Mouse (Mus musculus) heart, postnatal 4 days (tissue): ENCODE measurements at regions not wholly inside any gene's neighbourhood (a gene's known extent, or its start where the extent isn't known, plus 50 kb on each side); places are given as distances from the start of the nearest gene placed in this dataset.
"Not testable (repeated sequence)": the region's sequence is repeated elsewhere in the genome, so short reads cannot be mapped to it uniquely, and the experiment has no call there.

Experiments used
- DNase-seq: peaks from one replicate; pipeline ENCODE4 v3.0.0; 2021

DNA sequence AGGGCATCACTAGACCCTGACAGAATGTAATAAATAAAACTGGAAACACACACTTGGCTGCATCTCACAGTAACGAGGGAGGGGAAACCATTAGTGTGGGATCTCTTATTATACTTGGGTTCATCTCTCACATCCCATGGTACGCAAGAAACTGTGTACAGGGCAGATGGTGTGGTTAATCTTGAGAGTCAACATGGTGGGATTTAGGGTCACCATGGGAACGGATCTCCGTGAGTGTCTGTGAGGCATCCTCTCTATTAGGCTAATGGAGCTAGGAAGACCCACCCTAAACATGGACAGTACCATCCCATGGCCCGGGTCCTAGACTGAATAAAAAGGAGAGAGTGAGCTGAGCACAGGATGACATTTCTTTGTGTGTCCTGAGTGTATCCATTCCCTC is 130.1 kb upstream of the Dapk1 start:
- DNase-seq, result no peak

DNA sequence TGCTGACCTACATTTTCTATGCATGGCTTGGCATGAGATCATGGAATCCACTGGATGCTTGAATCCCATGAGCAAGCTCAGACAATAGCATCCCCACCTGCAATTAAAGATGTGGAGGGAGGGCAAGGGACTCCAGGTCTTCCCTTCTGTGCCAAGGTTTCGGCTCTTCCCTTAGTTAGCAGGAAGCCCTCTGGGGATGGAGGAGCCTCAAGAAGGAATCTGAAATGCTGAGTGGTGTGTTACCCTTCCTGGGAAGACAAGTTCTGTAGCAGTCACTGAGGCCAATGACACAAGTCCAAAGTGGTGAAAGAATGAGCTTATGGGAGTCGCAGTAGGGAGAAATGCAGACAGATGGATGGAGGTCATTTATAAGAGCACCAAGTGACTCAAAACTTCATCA is 125.4 kb upstream of the Dapk1 start:
- no peak for DNase-seq

DNA sequence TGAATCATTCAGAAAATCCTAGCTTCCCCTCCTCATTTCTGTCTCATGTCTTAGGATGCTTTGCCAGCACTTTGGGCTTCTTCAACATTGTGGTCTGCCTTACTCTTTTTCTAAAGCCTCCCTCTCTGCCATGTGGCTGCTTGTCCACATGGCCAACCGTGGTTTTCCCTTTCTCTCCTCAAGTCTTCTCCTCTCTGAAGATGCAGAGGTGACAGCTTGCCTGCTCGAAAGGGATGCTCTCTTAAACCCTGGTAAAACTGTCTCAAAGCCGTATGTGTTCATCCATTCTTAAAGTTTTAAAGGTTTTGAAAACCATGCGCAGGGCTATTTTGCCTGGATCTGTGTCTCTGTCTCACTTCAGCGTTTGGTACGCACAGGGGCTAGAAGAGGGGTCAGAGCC is 123.4 kb upstream of the Dapk1 start:
- no peak for DNase-seq

DNA sequence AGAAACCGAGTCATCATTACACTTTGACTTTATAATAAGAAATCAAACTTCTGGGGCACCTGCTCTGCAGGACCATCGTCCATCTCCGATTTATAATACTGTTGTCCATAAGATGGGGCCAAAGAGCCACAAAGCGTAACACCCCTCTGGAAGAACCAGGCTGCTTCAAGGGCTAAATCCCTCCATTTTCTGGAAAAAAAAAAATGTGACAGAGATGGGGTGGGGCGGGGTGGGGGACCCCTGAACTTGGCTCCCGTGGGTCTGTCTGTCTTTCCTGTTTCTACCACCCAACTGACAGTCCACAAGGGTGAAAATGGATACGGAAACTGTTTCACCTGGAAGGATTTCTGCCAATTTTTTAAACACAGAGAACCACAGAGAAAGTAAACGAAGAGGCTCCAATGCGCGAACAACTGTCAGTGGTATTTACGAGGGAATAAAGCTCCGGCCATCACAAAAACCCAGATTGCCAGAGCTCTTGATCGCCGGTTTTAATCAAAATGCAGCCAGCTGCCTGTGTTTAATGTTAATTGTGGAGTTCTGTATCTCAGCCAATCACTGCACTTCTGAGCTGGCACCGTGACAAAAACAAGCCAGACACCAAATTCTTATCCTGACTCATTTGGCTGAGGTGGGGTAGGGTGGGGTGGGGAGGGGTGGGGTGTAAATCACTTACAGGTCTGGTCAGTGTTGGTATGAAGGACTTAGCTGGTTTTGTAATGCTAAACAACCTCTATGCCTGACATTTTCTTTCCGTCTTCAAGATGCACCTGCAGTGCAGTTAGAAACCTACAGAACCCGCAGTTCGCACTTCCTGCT is 122.5 kb upstream of the Dapk1 start:
- peak; percentile 61 for DNase-seq

DNA sequence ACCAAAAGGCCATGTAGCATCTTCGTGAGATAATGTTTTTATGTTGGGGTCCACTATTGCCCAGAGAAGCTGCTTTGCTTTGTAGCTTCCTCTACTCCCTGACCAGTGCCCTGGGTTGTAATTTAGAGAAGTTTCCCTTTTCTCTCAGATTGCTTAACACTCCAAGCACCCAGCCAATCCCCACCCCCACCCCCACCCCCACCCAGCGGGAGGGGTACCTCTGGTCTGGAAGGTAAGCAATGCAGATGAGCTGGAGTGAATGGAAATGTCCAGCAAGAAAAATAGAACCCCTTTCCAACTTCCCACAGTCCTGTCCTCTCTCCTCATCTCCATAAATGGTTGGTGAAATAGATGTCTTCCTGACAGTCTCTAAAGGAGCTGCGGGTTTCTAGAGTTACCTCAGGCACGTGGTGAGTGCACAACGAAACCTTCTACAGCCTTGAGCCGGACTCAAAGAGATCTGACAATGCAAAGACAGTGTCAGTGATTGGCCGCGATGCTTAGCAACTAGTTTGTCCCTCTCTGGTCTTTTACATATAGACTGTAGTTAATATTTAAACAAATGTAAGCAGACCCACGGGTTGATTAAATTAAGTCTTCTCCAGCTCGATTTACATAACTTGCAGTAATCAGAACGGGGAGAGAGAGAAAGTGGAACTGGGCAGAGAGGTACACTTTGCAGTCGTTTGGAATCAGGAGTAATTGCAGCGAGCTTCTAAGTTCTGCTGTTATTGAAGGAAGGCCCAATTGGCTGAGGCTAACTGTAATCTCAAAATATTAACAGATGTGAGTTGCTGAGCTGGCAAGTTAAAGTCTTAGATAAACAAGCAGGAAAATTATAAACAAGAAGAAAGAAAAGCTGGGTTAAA is 121.7 kb upstream of the Dapk1 start:
- no peak for DNase-seq

DNA sequence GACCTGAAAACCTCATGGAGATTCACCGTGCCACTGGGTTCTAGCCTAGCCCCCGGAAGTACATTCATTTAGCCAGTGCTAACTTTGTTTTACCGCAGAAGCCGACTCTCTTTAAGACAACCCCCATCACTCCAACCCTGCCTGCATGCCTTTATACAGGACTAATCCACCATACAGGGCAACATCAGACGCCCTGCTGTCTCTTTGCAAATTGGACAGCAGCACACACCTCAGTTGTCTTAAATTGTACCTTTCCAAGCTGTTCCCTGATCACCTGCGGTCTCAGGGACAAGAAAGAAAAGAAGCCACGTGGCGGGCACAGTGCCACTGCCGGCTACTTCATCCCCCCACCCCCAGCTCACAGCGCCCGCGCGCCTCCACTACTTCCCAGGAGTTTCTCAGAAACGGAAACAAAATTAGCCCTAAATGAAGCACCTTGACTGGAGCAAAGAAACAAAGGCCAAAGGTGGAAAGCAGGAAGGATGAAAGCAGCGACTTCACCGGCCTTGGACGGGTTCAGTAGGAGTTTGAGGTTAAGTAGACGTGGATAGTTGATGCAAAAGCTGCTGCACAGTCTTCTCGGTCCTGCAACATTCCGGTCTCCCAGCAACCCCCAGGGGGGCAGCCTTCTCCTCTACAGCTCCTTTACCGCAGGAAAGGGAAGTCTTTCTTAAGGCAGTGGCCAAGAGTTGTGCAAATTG is 120.9 kb upstream of the Dapk1 start:
- peak; percentile 20 for DNase-seq

DNA sequence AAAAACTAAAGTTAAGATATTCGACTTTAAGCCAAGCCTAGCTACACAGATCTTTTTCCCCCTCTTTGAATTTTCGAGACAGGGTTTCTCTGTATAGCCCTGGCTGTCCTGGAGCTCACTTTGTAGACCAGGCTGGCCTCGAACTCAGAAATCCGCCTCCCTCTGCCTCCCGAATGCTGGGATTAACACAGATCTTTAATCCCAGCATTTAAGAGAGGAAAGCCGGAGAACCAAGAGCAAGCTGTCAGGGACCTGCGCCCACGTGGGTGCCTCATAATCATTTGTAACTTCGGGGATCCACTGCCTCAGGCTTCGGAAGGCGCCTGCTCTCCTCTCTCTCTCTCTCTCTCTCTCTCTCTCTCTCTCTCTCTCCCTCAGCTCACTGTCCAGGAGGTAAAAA is 120.3 kb upstream of the Dapk1 start:
- not testable (repeated sequence) for DNase-seq

DNA sequence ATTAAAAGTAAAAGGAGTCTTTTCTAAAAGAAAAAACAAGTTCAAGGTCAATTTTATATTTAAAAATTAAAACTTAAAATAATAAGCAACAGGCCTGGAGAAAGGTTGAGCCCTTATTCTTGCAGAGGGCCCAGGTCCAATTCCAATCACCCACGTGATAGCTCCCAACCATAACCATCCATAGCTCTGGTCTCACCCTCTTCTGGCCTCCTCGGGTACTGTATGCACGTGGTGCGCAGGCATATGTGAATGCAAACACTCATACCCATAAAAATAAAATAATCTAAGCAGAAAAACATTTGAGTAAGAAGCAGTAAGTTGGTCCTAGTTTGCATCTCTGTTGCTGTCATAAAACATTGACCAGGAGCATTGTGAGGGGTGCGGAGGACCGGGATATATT is 119.8 kb upstream of the Dapk1 start:
- no peak for DNase-seq

DNA sequence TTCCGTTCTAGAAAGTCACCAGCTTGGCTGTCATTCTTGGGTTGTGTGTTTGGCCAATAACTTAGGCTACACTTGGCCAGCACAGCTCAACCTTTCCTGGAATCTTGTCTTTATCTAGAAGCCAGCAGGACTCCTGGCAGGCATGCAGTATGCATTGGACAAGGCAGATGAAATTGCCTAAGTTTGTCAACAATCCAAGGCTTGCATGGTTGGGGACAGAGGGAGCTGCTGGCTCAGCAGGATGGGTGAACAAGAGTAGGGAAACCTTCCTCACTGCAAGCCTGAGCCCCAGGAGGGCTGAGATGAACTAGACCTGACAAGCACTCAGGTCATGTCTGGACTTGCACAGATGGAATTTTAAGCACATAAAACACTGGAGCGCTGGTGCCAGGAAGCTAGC is 115.6 kb upstream of the Dapk1 start:
- DNase-seq, result peak; percentile 61

DNA sequence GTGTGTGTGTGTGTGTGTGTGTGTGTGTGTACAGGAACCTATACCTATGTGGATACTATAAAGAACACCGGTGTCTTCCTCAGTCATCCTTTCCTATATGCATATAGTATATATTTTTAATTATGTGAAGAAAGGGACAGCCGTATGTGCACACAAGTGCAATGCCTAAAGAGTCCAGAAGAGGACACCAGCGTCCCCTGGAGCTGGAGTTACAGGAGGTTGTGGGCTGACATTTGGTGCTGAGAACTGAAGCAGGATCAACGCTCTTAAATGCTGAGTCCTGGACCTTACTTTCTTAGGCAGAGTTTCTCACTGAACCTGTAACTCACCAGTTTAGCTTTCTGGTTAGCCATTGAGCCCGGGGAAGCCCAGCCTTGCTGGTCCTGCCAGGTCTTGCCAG is 114.9 kb upstream of the Dapk1 start:
- DNase-seq, result no peak

DNA sequence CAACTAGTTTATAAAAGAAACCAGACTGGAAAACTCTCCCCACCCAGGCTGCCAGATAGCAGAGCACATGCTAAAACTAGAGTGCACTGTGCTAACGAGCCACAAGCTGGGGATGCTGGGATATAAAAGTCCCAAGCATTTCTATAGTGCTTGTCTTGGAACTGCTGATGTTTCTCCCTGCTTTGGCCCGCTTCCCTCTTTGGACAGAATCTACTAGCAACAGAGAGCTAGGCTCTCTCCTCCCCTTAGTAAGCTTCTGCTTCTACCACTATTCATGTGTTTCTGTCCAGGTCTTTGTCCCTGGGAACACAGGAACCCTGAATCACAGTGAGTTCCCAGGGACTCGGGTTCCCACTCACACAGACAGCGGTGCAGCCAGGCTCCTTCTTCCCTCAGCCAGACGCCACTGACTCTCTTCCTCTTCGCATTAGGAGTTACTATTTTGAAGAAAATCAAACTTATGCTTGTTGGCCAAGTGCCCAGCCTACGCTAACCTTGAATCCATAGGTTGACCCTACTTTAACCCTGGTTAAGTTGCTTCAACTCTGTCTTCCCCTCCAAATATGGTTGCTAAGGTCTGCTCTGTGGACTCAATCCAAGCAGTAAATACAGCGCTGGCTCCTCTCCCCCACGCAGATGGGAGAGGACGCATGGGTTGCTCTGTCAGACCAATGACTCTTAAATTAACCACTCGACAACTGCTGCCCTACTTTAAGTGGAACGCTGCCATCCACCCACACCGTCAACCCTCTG is 113.4 kb upstream of the Dapk1 start:
- DNase-seq, result peak; percentile 53

DNA sequence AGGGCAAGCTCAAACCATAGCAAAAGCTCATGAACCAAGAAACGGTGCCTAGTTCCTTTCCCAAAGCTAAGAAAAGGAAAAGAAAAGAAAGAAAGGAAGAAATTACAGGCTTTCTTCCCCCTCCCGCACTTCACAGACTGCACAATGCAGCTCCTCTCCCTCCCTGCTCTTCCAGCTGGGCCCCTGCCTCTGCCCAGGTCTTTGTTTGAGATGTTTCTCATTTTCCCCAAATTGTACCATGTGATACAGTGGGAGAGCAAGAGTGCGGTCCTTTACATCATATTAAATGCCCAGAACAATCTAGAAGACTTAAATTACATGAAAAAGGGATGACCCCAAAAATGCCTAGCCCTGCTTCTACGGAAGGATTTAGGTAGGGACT is 112.9 kb upstream of the Dapk1 start:
- no peak for DNase-seq

DNA sequence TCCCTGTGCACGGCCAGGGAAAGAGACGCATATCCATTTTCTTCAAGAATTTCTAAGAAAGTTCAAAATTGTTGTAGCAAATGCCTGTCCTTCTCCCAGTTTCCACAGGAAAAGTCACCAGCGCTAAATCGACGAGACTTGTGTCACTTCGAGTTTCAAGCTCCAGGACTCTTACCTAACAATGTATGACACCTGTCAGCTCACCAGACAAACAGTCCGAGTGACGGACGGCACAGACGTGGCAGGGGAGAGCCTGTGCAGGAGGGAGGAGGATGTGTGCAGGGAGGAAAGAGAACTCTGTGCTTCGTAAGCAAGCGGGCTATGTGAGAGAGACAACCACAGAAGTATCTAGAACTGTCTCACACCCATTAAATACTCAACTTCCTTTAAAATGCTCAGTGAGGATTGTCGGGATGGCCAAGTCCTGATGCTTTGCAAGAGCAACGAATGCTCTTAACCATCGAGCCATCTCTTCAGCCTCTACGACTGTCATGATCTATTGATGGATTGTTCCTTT is 109.7 kb upstream of the Dapk1 start:
- no peak for DNase-seq

DNA sequence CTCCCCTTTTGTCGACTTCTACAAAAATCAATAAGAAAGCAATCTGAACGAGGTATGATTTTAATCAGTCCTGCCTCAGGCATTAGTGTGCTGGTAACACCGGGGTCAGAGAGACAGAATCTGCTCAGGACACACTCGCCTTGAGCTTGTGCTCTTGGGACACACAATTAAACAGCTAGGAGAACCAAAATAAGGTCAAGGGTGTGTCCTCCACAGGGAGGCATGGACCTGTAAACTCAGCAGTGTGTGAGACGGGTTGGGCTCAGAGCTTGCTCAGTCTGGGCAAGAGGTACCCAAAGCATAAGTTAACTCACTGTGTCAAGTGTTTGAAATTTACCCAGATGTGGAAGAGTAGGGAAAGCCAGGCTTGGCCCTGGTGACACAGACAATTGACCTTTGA is 107.9 kb upstream of the Dapk1 start:
- no peak for DNase-seq

DNA sequence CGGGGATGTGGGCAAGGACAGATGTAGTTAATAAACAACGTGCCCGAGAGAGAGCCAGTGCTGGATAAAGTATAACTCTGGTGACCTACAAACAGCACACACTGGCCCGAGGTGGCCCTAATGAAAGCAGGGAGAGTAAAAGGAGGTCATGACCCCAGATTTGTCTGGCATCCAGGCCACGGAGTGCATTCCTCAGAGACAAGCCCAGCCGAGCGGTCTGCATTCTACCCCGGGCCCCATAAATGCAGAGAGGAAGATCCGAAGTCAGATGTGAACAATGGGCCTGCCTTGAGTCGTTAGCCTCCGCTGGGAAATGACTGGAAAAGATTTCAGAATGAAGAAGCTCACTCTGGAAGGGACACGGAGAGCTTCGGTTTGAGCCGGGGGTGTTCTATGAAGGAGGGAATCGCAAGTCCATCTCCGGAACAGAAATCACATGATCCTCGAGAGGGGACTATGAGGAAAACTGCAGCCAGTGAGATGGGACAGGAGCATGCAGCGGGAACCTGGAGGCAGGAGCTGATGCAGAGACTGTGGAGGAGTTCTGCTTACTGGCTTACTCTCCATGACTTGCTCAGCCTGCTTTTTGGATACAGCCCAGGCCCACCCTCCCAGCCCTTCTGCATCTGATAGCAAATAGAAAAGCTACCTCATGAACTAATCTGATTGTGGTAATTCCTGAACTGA is 103.9 kb upstream of the Dapk1 start:
- no peak for DNase-seq

DNA sequence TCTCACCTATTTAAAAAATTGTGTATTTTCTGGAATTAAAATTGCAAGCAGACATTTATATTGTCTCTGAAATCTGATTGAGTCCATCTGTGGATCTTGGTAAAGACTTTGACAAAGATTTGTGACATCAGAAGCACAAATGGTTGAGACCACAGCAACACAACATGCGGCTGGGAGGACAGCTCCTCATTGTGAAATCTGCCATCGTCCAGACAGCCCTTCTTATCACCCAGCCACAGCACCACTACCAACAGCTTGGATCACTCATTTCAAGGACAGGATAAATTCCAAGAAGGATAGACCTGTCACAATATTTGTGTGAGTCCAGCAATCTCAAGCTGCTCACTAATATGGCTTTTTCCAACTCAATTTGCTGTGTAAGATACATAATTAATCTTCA is 97.6 kb upstream of the Dapk1 start:
- no peak for DNase-seq

DNA sequence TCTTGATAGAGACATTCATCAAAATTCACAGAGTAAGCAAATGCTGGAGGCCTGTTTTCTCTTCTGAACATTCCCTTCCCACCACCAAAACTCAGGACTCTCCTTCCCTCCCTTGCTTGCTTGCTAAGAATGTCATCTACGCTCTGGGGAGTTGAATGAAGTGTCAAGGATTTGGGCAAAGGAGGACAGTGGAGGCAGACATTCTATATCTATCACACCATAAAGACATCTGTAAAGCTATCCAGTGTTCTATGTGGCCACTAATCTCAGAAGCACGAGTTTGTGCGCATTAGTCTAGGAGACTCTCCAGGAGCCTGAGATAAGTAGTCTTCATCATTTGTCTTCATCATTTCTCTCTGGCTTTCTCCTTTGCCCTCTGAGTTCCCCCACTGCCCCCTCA is 94.1 kb upstream of the Dapk1 start:
- DNase-seq, result no peak

DNA sequence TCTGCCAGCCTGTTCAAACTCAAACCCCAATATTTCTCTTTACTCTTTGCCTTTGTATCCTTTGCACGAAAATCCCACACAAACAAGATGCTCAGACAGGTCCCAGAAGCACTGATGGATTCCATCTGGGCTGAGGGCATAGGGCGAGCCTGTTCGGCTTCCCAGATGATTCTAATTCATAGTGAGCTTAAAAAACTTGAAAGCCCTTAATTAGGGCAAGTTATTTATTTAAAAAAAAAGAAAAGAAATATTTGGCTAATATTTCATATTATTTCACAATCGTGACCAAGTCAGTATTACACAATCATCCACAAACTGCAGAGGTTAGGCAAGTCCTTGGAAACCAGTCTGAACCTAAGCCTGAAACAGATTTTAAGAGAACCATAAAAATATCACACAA is 93.7 kb upstream of the Dapk1 start:
- no peak for DNase-seq

DNA sequence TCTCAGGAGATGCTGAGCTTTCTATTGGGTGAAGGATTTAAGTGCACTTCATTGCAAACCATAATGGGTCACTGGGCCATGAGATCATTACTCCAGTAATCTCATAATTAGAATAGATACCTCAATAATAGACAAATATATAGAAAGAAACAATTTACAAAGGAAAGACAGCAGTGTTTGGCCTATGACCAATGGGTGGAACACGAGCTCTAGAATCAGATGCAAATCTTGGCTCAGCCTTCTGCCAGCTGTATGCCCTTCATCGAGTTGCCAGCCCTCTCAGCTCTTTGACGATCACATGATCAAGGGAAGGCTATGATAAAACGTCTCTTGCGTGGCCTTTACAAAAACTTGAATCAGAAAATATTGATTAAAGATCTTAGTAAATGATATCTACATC is 92.9 kb upstream of the Dapk1 start:
- no peak for DNase-seq

DNA sequence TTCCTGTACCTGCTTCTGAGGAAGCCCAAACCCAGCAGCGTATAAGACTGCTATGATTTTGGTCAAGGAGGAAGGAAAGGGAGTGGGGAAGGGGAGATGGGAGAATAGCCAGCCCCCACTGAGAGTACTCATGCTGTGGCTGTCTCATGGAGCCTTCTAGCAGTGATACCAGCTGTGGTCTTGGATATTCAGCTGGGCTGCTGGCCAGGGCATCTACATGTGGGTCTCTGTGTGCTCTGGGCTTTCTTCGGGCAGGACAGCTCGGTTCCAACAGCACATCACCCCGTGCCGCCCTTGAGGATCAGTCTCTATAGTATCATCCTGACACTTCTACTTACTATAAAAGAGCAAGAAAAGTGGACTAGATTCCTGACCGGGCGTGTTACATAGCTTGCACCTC is 90.6 kb upstream of the Dapk1 start:
- DNase-seq, result no peak

DNA sequence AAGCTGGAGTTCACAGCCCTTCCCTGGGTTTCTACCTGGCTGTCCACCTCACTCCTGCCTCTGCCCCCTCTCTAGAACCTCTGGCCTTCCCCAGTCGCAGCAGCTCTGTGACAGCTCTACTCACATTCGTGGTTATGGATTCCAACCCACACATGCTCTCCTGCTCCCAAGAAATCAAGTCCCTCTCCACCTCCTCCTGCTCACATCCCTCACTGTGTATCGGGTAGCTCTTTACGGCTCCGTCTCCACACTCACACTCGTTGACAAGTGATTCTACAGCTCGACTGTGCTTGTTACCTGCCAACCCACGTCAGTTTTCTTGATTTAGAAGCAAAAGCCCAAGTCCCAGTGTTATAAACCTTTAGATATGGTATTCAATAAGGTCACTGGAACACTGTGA is 90.1 kb upstream of the Dapk1 start:
- no peak for DNase-seq

DNA sequence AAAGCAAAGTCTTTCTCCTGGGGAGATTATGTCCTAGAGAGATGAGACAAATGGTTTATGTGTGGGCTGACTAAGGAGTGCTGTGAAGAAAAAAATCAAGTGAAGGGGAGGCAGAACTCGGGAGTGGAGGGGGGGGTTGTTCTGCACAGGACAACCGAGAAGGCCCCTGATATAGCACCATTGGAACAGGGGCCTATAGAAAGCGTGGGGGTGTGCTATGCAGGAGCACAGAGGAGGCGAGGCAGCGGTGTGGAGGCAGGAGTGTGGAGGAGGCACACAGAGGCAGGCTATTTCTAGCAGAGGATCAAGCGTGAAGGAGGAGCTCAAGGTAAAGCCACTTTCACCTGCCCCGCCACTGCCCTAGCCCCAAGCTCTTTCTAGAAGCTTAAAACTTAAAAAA is 88.0 kb upstream of the Dapk1 start:
- no peak for DNase-seq
